Mouse (Mus musculus): Measurements from ENCODE around the gene Cap2. TPM values are rescaled to one million over a fixed set of nuclear protein-coding genes. Genes with fewer than 3 reads are reported as not detected.

Gene Cap2
- polyA plus RNA-seq, 1 experiment from 2014 or later = 0.47 TPM

- H3K9ac ChIP-seq (replicated peaks) = no peak overlapping the region
- H3K27me3 ChIP-seq (ENCODE audit: insufficient read depth, low read length) = no peaks in the 10 kb centered on the region
- no peak overlapping the region for H3K4me3 ChIP-seq (ENCODE audit: low read depth, low read length)
- ATAC-seq (no peak), DNase-seq (no peak)
- no peak for TF ChIP-seq CTCF (IDR thresholded peaks at IDR 0.05; ENCODE audit: low read depth)
- no peak for TF ChIP-seq EP300 (IDR thresholded peaks at IDR 0.05; ENCODE audit: low read depth)
- H3K4me1 ChIP-seq (ENCODE audit: insufficient read depth) = no peaks in the 10 kb centered on the region
- H3K4me2 ChIP-seq (ENCODE audit: low read depth, low read length) = no peak overlapping the region
- no peaks in the 10 kb centered on the region for H3K9me3 ChIP-seq (ENCODE audit: low read length)
- 69% methylated on average over 4 of the region's 4 CpGs for WGBS (ENCODE audit: insufficient replicate concordance)
- H3K36me3 ChIP-seq (replicated peaks; ENCODE audit: insufficient read depth, low read length) = no peaks in the 10 kb centered on the region
- no peak overlapping the region for H3K27ac ChIP-seq (ENCODE audit: low read depth)
Measured at GRCm38 (mm10) chr13:46522798-46523197, 21.1 kb downstream of the Cap2 start.

DNA sequence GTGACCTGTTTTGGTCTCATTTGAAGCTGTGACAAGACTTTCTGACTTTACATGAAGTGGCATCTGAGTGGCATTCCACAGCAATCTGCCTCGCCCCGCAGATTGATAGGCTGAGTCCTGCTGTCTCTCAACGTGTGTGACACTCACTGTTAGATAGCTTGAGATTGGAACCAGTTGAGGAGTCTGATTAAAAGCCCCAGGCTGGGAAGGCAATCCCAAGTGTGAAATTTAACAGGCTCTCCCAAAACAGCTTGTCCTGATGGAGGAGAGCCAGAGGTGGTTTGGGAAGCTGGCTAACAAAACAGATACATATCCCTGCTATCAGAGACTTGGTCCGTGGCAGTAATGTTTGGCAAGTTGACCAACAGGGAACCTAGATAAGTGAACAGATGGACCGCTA lies 21.6 kb downstream of the Cap2 start:
- DNase-seq = no peak
- Histone ChIP-seq H3K4me2 (ENCODE audit: low read depth, low read length) (no peak overlapping the region), H3K4me1 (ENCODE audit: insufficient read depth) (no peaks in the 10 kb centered on the region), H3K4me3 (ENCODE audit: low read depth, low read length) (no peak overlapping the region), H3K27me3 (ENCODE audit: insufficient read depth, low read length) (no peaks in the 10 kb centered on the region), H3K27ac (ENCODE audit: low read depth) (no peak overlapping the region), H3K9ac (replicated peaks) (no peak overlapping the region), H3K36me3 (replicated peaks; ENCODE audit: insufficient read depth, low read length) (no peaks in the 10 kb centered on the region), H3K9me3 (ENCODE audit: low read length) (no peaks in the 10 kb centered on the region)
- WGBS (ENCODE audit: insufficient replicate concordance) = 46% methylated on average over 5 of the region's 5 CpGs
- TF ChIP-seq CTCF (IDR thresholded peaks at IDR 0.05; ENCODE audit: low read depth) (no peak), EP300 (IDR thresholded peaks at IDR 0.05; ENCODE audit: low read depth) (no peak)
- ATAC-seq = no peak

GRCm38 (mm10) chr13:46523712-46524111 lies 22.1 kb downstream of the Cap2 start:
- Histone ChIP-seq H3K4me3 (ENCODE audit: low read depth, low read length) (no peak overlapping the region), H3K36me3 (replicated peaks; ENCODE audit: insufficient read depth, low read length) (no peaks in the 10 kb centered on the region), H3K4me1 (ENCODE audit: insufficient read depth) (no peaks in the 10 kb centered on the region), H3K4me2 (ENCODE audit: low read depth, low read length) (no peak overlapping the region), H3K9ac (replicated peaks) (no peak overlapping the region), H3K27ac (ENCODE audit: low read depth) (no peak overlapping the region), H3K27me3 (ENCODE audit: insufficient read depth, low read length) (no peaks in the 10 kb centered on the region), H3K9me3 (ENCODE audit: low read length) (no peaks in the 10 kb centered on the region)
- 80% methylated on average over 12 of the region's 12 CpGs for WGBS (ENCODE audit: insufficient replicate concordance)
- TF ChIP-seq EP300 (IDR thresholded peaks at IDR 0.05; ENCODE audit: low read depth) = no peak
- TF ChIP-seq CTCF (IDR thresholded peaks at IDR 0.05; ENCODE audit: low read depth) = no peak
- no peak for DNase-seq
- ATAC-seq = no peak

GRCm38 (mm10) chr13:46525295-46526255 lies 23.9 kb downstream of the Cap2 start:
- 80% methylated on average over 18 of the region's 18 CpGs for WGBS (ENCODE audit: insufficient replicate concordance)
- H3K4me3 ChIP-seq (ENCODE audit: low read depth, low read length) = no peak overlapping the region
- DNase-seq (no peak), ATAC-seq (no peak)
- no peak overlapping the region for H3K4me2 ChIP-seq (ENCODE audit: low read depth, low read length)
- H3K27ac ChIP-seq (ENCODE audit: low read depth) = no peak overlapping the region
- H3K27me3 ChIP-seq (ENCODE audit: insufficient read depth, low read length) = no peaks in the 10 kb centered on the region
- no peaks in the 10 kb centered on the region for H3K9me3 ChIP-seq (ENCODE audit: low read length)
- no peaks in the 10 kb centered on the region for H3K36me3 ChIP-seq (replicated peaks; ENCODE audit: insufficient read depth, low read length)
- TF ChIP-seq EP300 (IDR thresholded peaks at IDR 0.05; ENCODE audit: low read depth) = no peak
- TF ChIP-seq CTCF (IDR thresholded peaks at IDR 0.05; ENCODE audit: low read depth) = no peak
- H3K4me1 ChIP-seq (ENCODE audit: insufficient read depth) = no peaks in the 10 kb centered on the region
- no peak overlapping the region for H3K9ac ChIP-seq (replicated peaks)

- H3K36me3 ChIP-seq (replicated peaks; ENCODE audit: insufficient read depth, low read length) = no peaks in the 10 kb centered on the region
- no peaks in the 10 kb centered on the region for H3K27me3 ChIP-seq (ENCODE audit: insufficient read depth, low read length)
- H3K4me1 ChIP-seq (ENCODE audit: insufficient read depth) = no peaks in the 10 kb centered on the region
- no peak for TF ChIP-seq CTCF (IDR thresholded peaks at IDR 0.05; ENCODE audit: low read depth)
- no peak for TF ChIP-seq EP300 (IDR thresholded peaks at IDR 0.05; ENCODE audit: low read depth)
- no peak for ATAC-seq
- WGBS (ENCODE audit: insufficient replicate concordance) = 33% methylated on average over 3 of the region's 3 CpGs
- H3K27ac ChIP-seq (ENCODE audit: low read depth) = no peak overlapping the region
- no peak overlapping the region for H3K4me3 ChIP-seq (ENCODE audit: low read depth, low read length)
- DNase-seq = no peak
- H3K9ac ChIP-seq (replicated peaks) = no peak overlapping the region
- H3K9me3 ChIP-seq (ENCODE audit: low read length) = no peaks in the 10 kb centered on the region
- no peak overlapping the region for H3K4me2 ChIP-seq (ENCODE audit: low read depth, low read length)
Measured at GRCm38 (mm10) chr13:46526645-46527044, 25.0 kb downstream of the Cap2 start.

- H3K27ac ChIP-seq (ENCODE audit: low read depth) = no peak overlapping the region
- H3K9ac ChIP-seq (replicated peaks) = no peak overlapping the region
- H3K36me3 ChIP-seq (replicated peaks; ENCODE audit: insufficient read depth, low read length) = no peaks in the 10 kb centered on the region
- WGBS (ENCODE audit: insufficient replicate concordance) = 70% methylated on average over 5 of the region's 5 CpGs
- TF ChIP-seq CTCF (IDR thresholded peaks at IDR 0.05; ENCODE audit: low read depth) = no peak
- no peak for TF ChIP-seq EP300 (IDR thresholded peaks at IDR 0.05; ENCODE audit: low read depth)
- ATAC-seq = no peak
- H3K4me2 ChIP-seq (ENCODE audit: low read depth, low read length) = no peak overlapping the region
- H3K9me3 ChIP-seq (ENCODE audit: low read length) = no peaks in the 10 kb centered on the region
- no peak for DNase-seq
- no peaks in the 10 kb centered on the region for H3K27me3 ChIP-seq (ENCODE audit: insufficient read depth, low read length)
- H3K4me1 ChIP-seq (ENCODE audit: insufficient read depth) = no peaks in the 10 kb centered on the region
- H3K4me3 ChIP-seq (ENCODE audit: low read depth, low read length) = no peak overlapping the region
Measured at GRCm38 (mm10) chr13:46527340-46527739, 25.7 kb downstream of the Cap2 start.
